Mouse (Mus musculus): ENCODE data around the gene Borcs8.

- no peak for TF ChIP-seq GATA1 (IDR thresholded peaks at IDR 0.05; ENCODE audit: low read length)
- no peak for TF ChIP-seq TAL1 (IDR thresholded peaks at IDR 0.05; ENCODE audit: low read length)
Observed at GRCm38 (mm10) chr8:70150158-70150557, 10.9 kb downstream of the Borcs8 start.
